Mouse (Mus musculus): ENCODE results near the gene Plk5.
"Not testable (repeated sequence)": the region's sequence is repeated elsewhere in the genome, so short reads cannot be mapped to it uniquely, and the experiment has no call there.

Gene Plk5

GRCm38 (mm10) chr10:80331636-80332524, 24.4 kb upstream of the Plk5 start:
- no peak for DNase-seq

- no peak for DNase-seq
Measured at GRCm38 (mm10) chr10:80332525-80332989, 23.7 kb upstream of the Plk5 start.

- no peak for DNase-seq
Measured at GRCm38 (mm10) chr10:80336263-80336662, 20.0 kb upstream of the Plk5 start.

GRCm38 (mm10) chr10:80339941-80340750, 16.1 kb upstream of the Plk5 start:
- DNase-seq = peak; percentile 84

- no peak for DNase-seq
Measured at GRCm38 (mm10) chr10:80341026-80341425, 15.2 kb upstream of the Plk5 start.

GRCm38 (mm10) chr10:80341491-80342304, 14.6 kb upstream of the Plk5 start:
- no peak for DNase-seq

- no peak for DNase-seq
Measured at GRCm38 (mm10) chr10:80342305-80342748, 13.9 kb upstream of the Plk5 start.

GRCm38 (mm10) chr10:80342749-80343424, 13.4 kb upstream of the Plk5 start:
- peak; percentile 35 for DNase-seq

GRCm38 (mm10) chr10:80343425-80343895, 12.8 kb upstream of the Plk5 start:
- DNase-seq = no peak

GRCm38 (mm10) chr10:80344131-80344661, 12.1 kb upstream of the Plk5 start:
- no peak for DNase-seq

GRCm38 (mm10) chr10:80345122-80345521, 11.1 kb upstream of the Plk5 start:
- DNase-seq = peak; percentile 54

- not testable (repeated sequence) for DNase-seq
Measured at GRCm38 (mm10) chr10:80345929-80346328, 10.3 kb upstream of the Plk5 start.

GRCm38 (mm10) chr10:80347514-80347967, 8.7 kb upstream of the Plk5 start:
- no peak for DNase-seq

- DNase-seq = peak; percentile 77
Measured at GRCm38 (mm10) chr10:80348244-80348781, 7.9 kb upstream of the Plk5 start, which contains the start of gene Adamtsl5. Gene Adamtsl5 (minus strand): TSS chr10:80348412.

- no peak for DNase-seq
Measured at GRCm38 (mm10) chr10:80348981-80349380, 7.3 kb upstream of the Plk5 start.

- peak; percentile 88 for DNase-seq
Measured at GRCm38 (mm10) chr10:80350292-80350691, 6.0 kb upstream of the Plk5 start.

- no peak for DNase-seq
Measured at GRCm38 (mm10) chr10:80351896-80352295, 4.4 kb upstream of the Plk5 start.

GRCm38 (mm10) chr10:80352727-80353126, 3.5 kb upstream of the Plk5 start:
- no peak for DNase-seq

- no peak for DNase-seq
Measured at GRCm38 (mm10) chr10:80355431-80355830, 828 bp upstream of the Plk5 start.

GRCm38 (mm10) chr10:80356737-80357136, 478 bp downstream of the Plk5 start:
- DNase-seq = no peak

- no peak for DNase-seq
Measured at GRCm38 (mm10) chr10:80357336-80357735, 1.1 kb downstream of the Plk5 start.

Measured in thymus, postnatal 14 days (tissue).